Mouse (Mus musculus): ENCODE results near the gene D6Wsu163e.

D6Wsu163e gene

GRCm38 (mm10) chr6:126939487-126940171 lies at the start of gene D6Wsu163e, which contains the start of gene Rad51ap1:
Gene D6Wsu163e, plus strand, starts transcription at chr6:126939962.
Gene Rad51ap1, minus strand, starts transcription at chr6:126939587.
- under 1% methylated on average over 33 of the region's 33 CpGs for WGBS

GRCm38 (mm10) chr6:126907378-126907777 lies 32.4 kb upstream of the D6Wsu163e start:
- 80% methylated on average over 4 of the region's 5 CpGs for WGBS

GRCm38 (mm10) chr6:126907876-126908275 lies 31.9 kb upstream of the D6Wsu163e start:
- 59% methylated on average over 3 of the region's 3 CpGs for WGBS

- WGBS = 60% methylated on average over 4 of the region's 4 CpGs
Observed at GRCm38 (mm10) chr6:126910727-126911126, 29.0 kb upstream of the D6Wsu163e start.

- whole genome bisulfite sequencing = 83% methylated on average over 5 of the region's 5 CpGs
Observed at GRCm38 (mm10) chr6:126914928-126915327, 24.8 kb upstream of the D6Wsu163e start.

GRCm38 (mm10) chr6:126921111-126921881 lies 18.5 kb upstream of the D6Wsu163e start, which contains the start of gene Dyrk4:
Gene Dyrk4, minus strand, starts transcription at chr6:126921839.
- WGBS = 31% methylated on average over 21 of the region's 21 CpGs

GRCm38 (mm10) chr6:126932896-126933295 lies 6.9 kb upstream of the D6Wsu163e start:
- WGBS = 99% methylated on average over 2 of the region's 2 CpGs

GRCm38 (mm10) chr6:126938047-126938446 lies 1.7 kb upstream of the D6Wsu163e start:
- WGBS = 81% methylated on average over 2 of the region's 2 CpGs

GRCm38 (mm10) chr6:126938853-126939486 lies 792 bp upstream of the D6Wsu163e start:
- under 1% methylated on average over 31 of the region's 31 CpGs for WGBS

- 2% methylated on average over 5 of the region's 5 CpGs for WGBS
Observed at GRCm38 (mm10) chr6:126940451-126940850, 689 bp downstream of the D6Wsu163e start.

GRCm38 (mm10) chr6:126948336-126948735 lies 8.6 kb downstream of the D6Wsu163e start:
- WGBS = 89% methylated on average over 4 of the region's 4 CpGs

- 6% methylated on average over 10 of the region's 10 CpGs for WGBS
Observed at GRCm38 (mm10) chr6:126955734-126956133, 16.0 kb downstream of the D6Wsu163e start.

GRCm38 (mm10) chr6:126961371-126962018 lies 21.7 kb downstream of the D6Wsu163e start:
- 87% methylated on average over 8 of the region's 8 CpGs for WGBS

- WGBS = 76% methylated on average over 5 of the region's 5 CpGs
Observed at GRCm38 (mm10) chr6:126962709-126963108, 22.9 kb downstream of the D6Wsu163e start.

GRCm38 (mm10) chr6:126963426-126963825 lies 23.7 kb downstream of the D6Wsu163e start:
- WGBS = 90% methylated on average over 9 of the region's 9 CpGs

- WGBS = 63% methylated on average over 14 of the region's 14 CpGs
Observed at GRCm38 (mm10) chr6:126966241-126967026, 26.7 kb downstream of the D6Wsu163e start.

GRCm38 (mm10) chr6:126981539-126982234 lies 41.9 kb downstream of the D6Wsu163e start:
- 55% methylated on average over 5 of the region's 5 CpGs for WGBS

GRCm38 (mm10) chr6:126993676-126994075 lies 53.9 kb downstream of the D6Wsu163e start:
- 45% methylated on average over 2 of the region's 2 CpGs for WGBS

- WGBS = 94% methylated on average over 3 of the region's 3 CpGs
Observed at GRCm38 (mm10) chr6:126995494-126995893, 55.7 kb downstream of the D6Wsu163e start.

GRCm38 (mm10) chr6:126996399-126996798 lies 56.6 kb downstream of the D6Wsu163e start:
- WGBS = 70% methylated on average over 5 of the region's 5 CpGs
